In the genomic region with DNA sequence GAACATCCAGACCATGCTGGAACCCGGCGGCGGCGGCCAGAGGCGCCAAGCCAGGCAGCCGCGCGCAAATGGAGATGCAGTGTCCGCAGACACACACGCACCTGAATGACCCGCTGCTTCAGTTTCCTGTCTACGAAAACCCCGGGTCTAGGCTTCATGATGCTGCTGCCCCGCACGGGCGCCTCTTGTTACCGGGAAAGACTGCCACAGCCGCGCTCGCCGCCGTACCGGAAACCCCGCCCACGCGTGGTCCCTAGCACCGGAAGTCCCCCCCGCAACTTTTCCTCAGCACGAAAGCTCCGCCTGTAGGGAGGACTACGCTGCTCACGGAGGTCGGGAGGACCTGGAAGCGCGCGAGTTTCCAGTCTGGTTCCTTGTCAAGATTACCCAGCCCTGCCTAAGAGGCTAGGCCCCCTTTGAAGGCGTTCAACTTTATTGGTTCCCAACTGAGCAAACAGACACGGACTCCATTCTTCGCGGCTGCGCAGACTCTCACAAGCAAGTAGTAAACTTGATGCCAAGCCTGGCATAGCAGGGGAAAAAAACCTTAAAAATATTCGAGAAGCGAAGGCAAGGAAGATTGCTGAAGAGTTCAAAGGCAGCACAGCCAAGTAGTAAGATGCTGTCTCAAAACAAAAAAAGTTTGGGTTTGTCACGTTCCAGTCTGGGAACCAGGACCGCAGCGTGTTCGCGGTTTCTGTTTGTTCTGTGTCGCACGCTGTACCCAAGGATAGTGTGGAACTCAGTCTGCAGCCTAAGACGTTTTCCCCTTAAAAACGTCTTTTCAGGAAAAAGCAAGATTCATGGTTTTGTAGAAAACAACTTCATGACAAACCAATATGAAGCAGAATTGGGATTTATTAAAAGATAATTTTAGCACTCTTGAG, we compare ENCODE assay signal across 8 mouse cellular contexts. TPM values are rescaled to one million over a fixed set of nuclear protein-coding genes. Genes with fewer than 3 reads are reported as not detected.
DNase-seq lines count a peak whose midpoint lies in the region; ATAC-seq and TF ChIP-seq lines count a peak whose summit lies in the region.

A gene (minus strand): TSS at position 255 of the 887 bp plus-strand sequence.
A gene (plus strand): TSS at position 744 of the 887 bp plus-strand sequence.

- peak within 1 kb of the TSS; percentile 83 for H3K27ac ChIP-seq in heart, embryonic 12.5 days (ENCODE audit: poor library complexity, severe bottlenecking)
- peak within 1 kb of the TSS; percentile 92 for H3K27ac ChIP-seq in kidney, postnatal 0 days
- H3K27ac ChIP-seq in liver, embryonic 11.5 days (ENCODE audit: low read depth, low read length) = peak within 1 kb of the TSS; percentile 91
- peak within 1 kb of the TSS; percentile 78 for H3K27ac ChIP-seq in stomach, embryonic 14.5 days (ENCODE audit: low read length)

- no peaks in the 10 kb centered on the region for H3K27me3 ChIP-seq in heart, embryonic 12.5 days (replicated peaks)
- H3K27me3 ChIP-seq in kidney, postnatal 0 days (ENCODE audit: insufficient read depth, low read length) = no peaks in the 10 kb centered on the region
- no peaks in the 10 kb centered on the region for H3K27me3 ChIP-seq in liver, embryonic 11.5 days (replicated peaks; ENCODE audit: control insufficient read depth, insufficient read depth, low read length)
- H3K27me3 ChIP-seq in stomach, embryonic 14.5 days (ENCODE audit: control insufficient read depth, insufficient read depth, low read length) = no peaks in the 10 kb centered on the region

- peaks cover 14% of the 10 kb centered on the region for H3K4me1 ChIP-seq in heart, embryonic 12.5 days (replicated peaks)
- H3K4me1 ChIP-seq in kidney, postnatal 0 days (replicated peaks; ENCODE audit: insufficient read depth, low read length) = peaks cover 8% of the 10 kb centered on the region; the same call in 1 of the 2 replicates
- peaks cover 13% of the 10 kb centered on the region for H3K4me1 ChIP-seq in liver, embryonic 11.5 days (replicated peaks; ENCODE audit: control insufficient read depth, insufficient read depth, low read length)
- peaks cover 11% of the 10 kb centered on the region; the same call in 1 of the 2 replicates for H3K4me1 ChIP-seq in stomach, embryonic 14.5 days (ENCODE audit: control insufficient read depth, insufficient read depth, low read length)

- TF ChIP-seq CTCF in kidney, postnatal 0 days (IDR thresholded peaks at IDR 0.05; ENCODE audit: low read depth) = peak; percentile 21; the same call in 1 of the 2 replicates

- DNase-seq in CD4-positive helper T cell, adult 2 months (ENCODE audit: low read depth, low spot score) = peak; percentile 94
- DNase-seq in brain, embryonic 18.5 days (ENCODE audit: low read depth, low spot score) = peak; percentile 97
- DNase-seq in kidney, postnatal 0 days (ENCODE audit: low spot score) = peak; percentile 99
- DNase-seq in liver, embryonic 11.5 days (ENCODE audit: low spot score) = peak; percentile 98
- DNase-seq in naive thymus-derived CD4-positive, alpha-beta T cell, adult 2 months (ENCODE audit: low read depth) = peak; percentile 95

- no peaks in the 10 kb centered on the region for H3K9me3 ChIP-seq in heart, embryonic 12.5 days (replicated peaks)
- no peaks in the 10 kb centered on the region for H3K9me3 ChIP-seq in kidney, postnatal 0 days (replicated peaks; ENCODE audit: low read length)
- no peaks in the 10 kb centered on the region for H3K9me3 ChIP-seq in liver, embryonic 11.5 days (ENCODE audit: control insufficient read depth, low read length)
- H3K9me3 ChIP-seq in stomach, embryonic 14.5 days (ENCODE audit: control insufficient read depth, low read depth, low read length) = no peaks in the 10 kb centered on the region

- H3K4me3 ChIP-seq in heart, embryonic 12.5 days = peak within 1 kb of the TSS; percentile 95
- H3K4me3 ChIP-seq in kidney, postnatal 0 days (replicated peaks; ENCODE audit: low read depth, low read length) = peak within 1 kb of the TSS; percentile 68
- H3K4me3 ChIP-seq in liver, embryonic 11.5 days (ENCODE audit: low read depth, low read length) = peak within 1 kb of the TSS; percentile 89
- peak within 1 kb of the TSS; percentile 55 for H3K4me3 ChIP-seq in stomach, embryonic 14.5 days (ENCODE audit: low read depth, low read length)

- peak within 1 kb of the TSS; percentile 87 for H3K4me2 ChIP-seq in heart, embryonic 12.5 days
- H3K4me2 ChIP-seq in kidney, postnatal 0 days (ENCODE audit: low read length) = peak within 1 kb of the TSS; percentile 86
- H3K4me2 ChIP-seq in liver, embryonic 11.5 days = peak within 1 kb of the TSS; percentile 70
- H3K4me2 ChIP-seq in stomach, embryonic 14.5 days (replicated peaks; ENCODE audit: low read depth, low read length) = peak within 1 kb of the TSS; percentile 80

- peak within 1 kb of the TSS; percentile 90 for H3K9ac ChIP-seq in heart, embryonic 12.5 days
- peak within 1 kb of the TSS; percentile 70 for H3K9ac ChIP-seq in kidney, postnatal 0 days (ENCODE audit: low read depth, low read length)
- peak within 1 kb of the TSS; percentile 86 for H3K9ac ChIP-seq in liver, embryonic 11.5 days (ENCODE audit: low read depth, low read length)
- H3K9ac ChIP-seq in stomach, embryonic 14.5 days (replicated peaks; ENCODE audit: low read depth, low read length) = peak within 1 kb of the TSS; percentile 53

- H3K36me3 ChIP-seq in heart, embryonic 12.5 days = peaks cover 19% of the 10 kb centered on the region
- H3K36me3 ChIP-seq in kidney, postnatal 0 days (ENCODE audit: insufficient read depth, low read length) = peaks cover 6% of the 10 kb centered on the region
- H3K36me3 ChIP-seq in liver, embryonic 11.5 days (ENCODE audit: control insufficient read depth, insufficient read depth, low read length) = peaks cover 8% of the 10 kb centered on the region; the same call in 1 of the 2 replicates
- H3K36me3 ChIP-seq in stomach, embryonic 14.5 days (ENCODE audit: control insufficient read depth, insufficient read depth, low read length) = peaks cover 7% of the 10 kb centered on the region

- peak; percentile 93 for ATAC-seq in erythroid progenitor cell, adult 5-6 weeks (replicated peaks; ENCODE audit: low FRiP score, poor library complexity, severe bottlenecking)
- ATAC-seq in heart, embryonic 12.5 days (ENCODE audit: insufficient number of reproducible peaks, low FRiP score) = peak; percentile 96
- ATAC-seq in kidney, postnatal 0 days (replicated peaks; ENCODE audit: low FRiP score, low read depth) = peak; percentile 98
- peak; percentile 97 for ATAC-seq in liver, embryonic 11.5 days (replicated peaks; ENCODE audit: low FRiP score)
- peak; percentile 99 for ATAC-seq in stomach, embryonic 14.5 days (ENCODE audit: insufficient number of reproducible peaks, insufficient read depth, low FRiP score, low read depth)

- under 1% methylated on average over 52 of the region's 52 CpGs for WGBS in heart, embryonic 12.5 days
- WGBS in kidney, postnatal 0 days = under 1% methylated on average over 52 of the region's 52 CpGs
- WGBS in liver, embryonic 11.5 days = under 1% methylated on average over 52 of the region's 52 CpGs
- WGBS in stomach, embryonic 14.5 days = under 1% methylated on average over 52 of the region's 52 CpGs

RNA-seq across cellular contexts. Expression of the first gene that starts in this region (rescaled TPM):
- total RNA-seq in erythroid progenitor cell, adult 5-6 weeks (2015; ENCODE audit: low replicate concordance) = 31.4 and 46.5 TPM in 2 replicates
- total RNA-seq in erythroid progenitor cell, adult 5-6 weeks (2017; ENCODE audit: low replicate concordance) = 32.5 and 41.5 TPM in 2 replicates
- polyA plus RNA-seq in heart, embryonic 12.5 days (2016; fragmentation: Nextera tagmentation; extraction: Ambion mirVana) = 21.4 and 22.6 TPM in 2 replicates
- polyA plus RNA-seq in kidney, postnatal 0 days (2015; fragmentation: Nextera tagmentation; extraction: Ambion mirVana) = 20.3 and 20.4 TPM in 2 replicates
- 38.1 and 38.8 TPM in 2 replicates for polyA plus RNA-seq in liver, embryonic 11.5 days (2014; fragmentation: Nextera tagmentation; extraction: Ambion mirVana)
- polyA plus RNA-seq in stomach, embryonic 14.5 days (2014; fragmentation: Nextera tagmentation; extraction: Ambion mirVana) = 42.9 and 45.0 TPM in 2 replicates

RNA-seq across cellular contexts. Expression of the second gene that starts in this region (rescaled TPM):
- total RNA-seq in erythroid progenitor cell, adult 5-6 weeks (2015; ENCODE audit: low replicate concordance) = 40.7 and 64.6 TPM in 2 replicates
- total RNA-seq in erythroid progenitor cell, adult 5-6 weeks (2017; ENCODE audit: low replicate concordance) = 26.6 and 44.0 TPM in 2 replicates
- polyA plus RNA-seq in heart, embryonic 12.5 days (2016; fragmentation: Nextera tagmentation; extraction: Ambion mirVana) = 128 and 130 TPM in 2 replicates
- polyA plus RNA-seq in kidney, postnatal 0 days (2015; fragmentation: Nextera tagmentation; extraction: Ambion mirVana) = 121 and 123 TPM in 2 replicates
- polyA plus RNA-seq in liver, embryonic 11.5 days (2014; fragmentation: Nextera tagmentation; extraction: Ambion mirVana) = 77.6 and 82.7 TPM in 2 replicates
- 99.6 and 128 TPM in 2 replicates for polyA plus RNA-seq in stomach, embryonic 14.5 days (2014; fragmentation: Nextera tagmentation; extraction: Ambion mirVana)

Comparison
In these comparisons a context has a peak if more than half of its experiments do, and no peak if none do; other contexts are left out.
1. Peak in every context shown above with its lines: DNase-seq, ATAC-seq, H3K4me3 ChIP-seq and H3K27ac ChIP-seq.